Mouse (Mus musculus) hindbrain, embryonic 14.5 days (tissue): ENCODE results near the gene Ddx10. TPM values are rescaled to one million over a fixed set of nuclear protein-coding genes. Genes with fewer than 3 reads are reported as not detected.

Experiments used
- ATAC-seq: fragments of 200-750 bp; cut with Nextera tagmentation; 2 replicates; pipeline ENCODE4 v1.8.0; 2017; ENCODE audit warnings: moderate number of reproducible peaks, mild to moderate bottlenecking, moderate TSS enrichment, moderate library complexity; ENCODE audit not compliant: low FRiP score
- DNase-seq: peaks from one replicate; pipeline ENCODE4 v3.0.0-alpha.2; 2015; ENCODE audit warnings: low spot score
- H3K27ac ChIP-seq: fragments of 300-500 bp; sonication (generic); 2 replicates; pipeline ENCODE4 v1.5.1; 2014; ENCODE audit warnings: mild to moderate bottlenecking, moderate library complexity
- H3K27me3 ChIP-seq: fragments of 300-500 bp; sonication (generic); 2 replicates; pipeline ENCODE4 v1.6.1; 2014; ENCODE audit warnings: mild to moderate bottlenecking, low read length, mixed read lengths; ENCODE audit not compliant: control insufficient read depth, insufficient read depth
- H3K36me3 ChIP-seq: fragments of 300-500 bp; sonication (generic); replicated peaks from 2 replicates; pipeline ENCODE4 v1.6.1; 2014; ENCODE audit not compliant: control insufficient read depth, insufficient read depth
- H3K4me1 ChIP-seq: fragments of 300-500 bp; sonication (generic); replicated peaks from 2 replicates; pipeline ENCODE4 v1.6.1; 2014; ENCODE audit warnings: antibody characterized with exemption, low read length, mixed read lengths; ENCODE audit not compliant: control insufficient read depth, insufficient read depth
- H3K4me2 ChIP-seq: fragments of 300-500 bp; sonication (generic); replicated peaks from 2 replicates; pipeline ENCODE4 v1.6.1; 2014; ENCODE audit warnings: mild to moderate bottlenecking, moderate library complexity
- H3K4me3 ChIP-seq: fragments of 300-500 bp; sonication (generic); replicated peaks from 2 replicates; pipeline ENCODE4 v1.5.1; 2014; ENCODE audit warnings: mild to moderate bottlenecking, low read length
- H3K9ac ChIP-seq: fragments of 300-500 bp; sonication (generic); 2 replicates; pipeline ENCODE4 v1.6.1; 2014
- H3K9me3 ChIP-seq: fragments of 300-500 bp; sonication (generic); 2 replicates; pipeline ENCODE4 v1.6.1; 2016; ENCODE audit warnings: low read length; ENCODE audit not compliant: control insufficient read depth
- whole genome bisulfite sequencing: fragments of 180-500 bp; shearing (Covaris S2); extraction: QIAGEN DNeasy Blood & Tissue Kit; methylation state at CpG from one replicate; pipeline ENCODE4 v1.1.7; 2014; 5-methylcytosine and 5-hydroxymethylcytosine counted together
- polyA plus RNA-seq: library from polyadenylated mRNA; unstranded; fragments of >200 nt; fragmentation: Nextera tagmentation; extraction: Ambion mirVana; gene quantifications from 2 replicates; pipeline ENCODE4 v1.2.1, GENCODE M21; 2014

Ddx10 gene
- polyA plus RNA-seq = 25.1 and 27.6 TPM in 2 replicates

GRCm38 (mm10) chr9:53247953-53248397, at the start of gene Ddx10:
Gene Ddx10 (minus strand): TSS chr9:53248053.
- H3K4me2 ChIP-seq = peak within 1 kb of the TSS; percentile 92
- H3K36me3 ChIP-seq = no peaks in the 10 kb centered on the region; the same call in 1 of the 2 replicates
- no peaks in the 10 kb centered on the region for H3K9me3 ChIP-seq
- H3K4me1 ChIP-seq = peaks cover 14% of the 10 kb centered on the region
- H3K9ac ChIP-seq = peak within 1 kb of the TSS; percentile 67
- no peaks in the 10 kb centered on the region for H3K27me3 ChIP-seq
- DNase-seq (peak; percentile 99), ATAC-seq (peak; percentile 100)
- peak within 1 kb of the TSS; percentile 46 for H3K4me3 ChIP-seq
- no peak within 1 kb of the TSS for H3K27ac ChIP-seq
- WGBS = under 1% methylated on average over 35 of the region's 35 CpGs

- Histone ChIP-seq H3K4me3 (no peak overlapping the region), H3K9me3 (no peaks in the 10 kb centered on the region), H3K36me3 (no peaks in the 10 kb centered on the region), H3K27me3 (no peaks in the 10 kb centered on the region), H3K4me2 (no peak overlapping the region), H3K9ac (no peak overlapping the region), H3K27ac (no peak overlapping the region), H3K4me1 (no peaks in the 10 kb centered on the region)
- DNase-seq = no peak
- ATAC-seq = no peak
These were observed 45.0 kb upstream of the Ddx10 start for GRCm38 (mm10) chr9:53292833-53293232.

GRCm38 (mm10) chr9:53290006-53290405, 42.2 kb upstream of the Ddx10 start:
- no peak overlapping the region for H3K27ac ChIP-seq
- WGBS = 88% methylated on average over 3 of the region's 3 CpGs
- no peak overlapping the region for H3K4me2 ChIP-seq
- H3K4me3 ChIP-seq = no peak overlapping the region
- DNase-seq (no peak), ATAC-seq (no peak)
- no peaks in the 10 kb centered on the region for H3K36me3 ChIP-seq
- no peaks in the 10 kb centered on the region for H3K27me3 ChIP-seq
- H3K9ac ChIP-seq = no peak overlapping the region
- no peaks in the 10 kb centered on the region for H3K4me1 ChIP-seq
- H3K9me3 ChIP-seq = no peaks in the 10 kb centered on the region

- ATAC-seq (no peak), DNase-seq (no peak)
- no peaks in the 10 kb centered on the region for H3K9me3 ChIP-seq
- H3K4me2 ChIP-seq = no peak overlapping the region
- no peak overlapping the region for H3K27ac ChIP-seq
- H3K36me3 ChIP-seq = no peaks in the 10 kb centered on the region
- H3K9ac ChIP-seq = no peak overlapping the region
- H3K27me3 ChIP-seq = no peaks in the 10 kb centered on the region
- 84% methylated on average over 6 of the region's 6 CpGs for WGBS
- H3K4me1 ChIP-seq = no peaks in the 10 kb centered on the region
- no peak overlapping the region for H3K4me3 ChIP-seq
These were observed 38.9 kb upstream of the Ddx10 start for GRCm38 (mm10) chr9:53286793-53287192.

- H3K36me3 ChIP-seq = no peaks in the 10 kb centered on the region
- H3K27me3 ChIP-seq = no peaks in the 10 kb centered on the region
- H3K4me1 ChIP-seq = no peaks in the 10 kb centered on the region
- 96% methylated on average over 2 of the region's 2 CpGs for WGBS
- no peaks in the 10 kb centered on the region for H3K9me3 ChIP-seq
- no peak overlapping the region for H3K4me2 ChIP-seq
- no peak overlapping the region for H3K4me3 ChIP-seq
- no peak overlapping the region for H3K9ac ChIP-seq
- no peak overlapping the region for H3K27ac ChIP-seq
- DNase-seq = no peak
- ATAC-seq = no peak
These were observed 31.1 kb upstream of the Ddx10 start for GRCm38 (mm10) chr9:53278997-53279396.

- Histone ChIP-seq H3K4me1 (no peaks in the 10 kb centered on the region), H3K27me3 (no peaks in the 10 kb centered on the region), H3K9me3 (no peaks in the 10 kb centered on the region), H3K36me3 (no peaks in the 10 kb centered on the region), H3K4me2 (no peak overlapping the region), H3K27ac (no peak overlapping the region), H3K4me3 (no peak overlapping the region), H3K9ac (no peak overlapping the region)
- DNase-seq = no peak
- ATAC-seq = no peak
- 95% methylated on average over 1 of the region's 1 CpGs for WGBS
These were observed 28.5 kb upstream of the Ddx10 start for GRCm38 (mm10) chr9:53276381-53276780.

GRCm38 (mm10) chr9:53272714-53273113, 24.9 kb upstream of the Ddx10 start:
- no peak overlapping the region for H3K4me3 ChIP-seq
- H3K4me2 ChIP-seq = no peak overlapping the region
- WGBS = 81% methylated on average over 4 of the region's 4 CpGs
- H3K36me3 ChIP-seq = no peaks in the 10 kb centered on the region
- no peak overlapping the region for H3K27ac ChIP-seq
- DNase-seq (no peak), ATAC-seq (no peak)
- no peak overlapping the region for H3K9ac ChIP-seq
- H3K4me1 ChIP-seq = no peaks in the 10 kb centered on the region
- H3K9me3 ChIP-seq = no peaks in the 10 kb centered on the region
- no peaks in the 10 kb centered on the region for H3K27me3 ChIP-seq

GRCm38 (mm10) chr9:53272207-53272606, 24.4 kb upstream of the Ddx10 start:
- H3K4me1 ChIP-seq = no peaks in the 10 kb centered on the region
- no peaks in the 10 kb centered on the region for H3K36me3 ChIP-seq
- ATAC-seq = no peak
- H3K27ac ChIP-seq = no peak overlapping the region
- no peak for DNase-seq
- H3K4me3 ChIP-seq = no peak overlapping the region
- H3K27me3 ChIP-seq = no peaks in the 10 kb centered on the region
- WGBS = 66% methylated on average over 5 of the region's 5 CpGs
- H3K9ac ChIP-seq = no peak overlapping the region
- H3K9me3 ChIP-seq = no peaks in the 10 kb centered on the region
- no peak overlapping the region for H3K4me2 ChIP-seq

GRCm38 (mm10) chr9:53271281-53272022, 23.6 kb upstream of the Ddx10 start:
- no peak overlapping the region for H3K9ac ChIP-seq
- 86% methylated on average over 5 of the region's 5 CpGs for WGBS
- no peak overlapping the region for H3K4me3 ChIP-seq
- no peak for DNase-seq
- no peak overlapping the region for H3K4me2 ChIP-seq
- H3K27ac ChIP-seq = no peak overlapping the region
- no peaks in the 10 kb centered on the region for H3K4me1 ChIP-seq
- no peak for ATAC-seq
- no peaks in the 10 kb centered on the region for H3K27me3 ChIP-seq
- no peaks in the 10 kb centered on the region for H3K9me3 ChIP-seq
- H3K36me3 ChIP-seq = no peaks in the 10 kb centered on the region

- H3K27ac ChIP-seq = no peak overlapping the region
- H3K4me1 ChIP-seq = no peaks in the 10 kb centered on the region
- no peaks in the 10 kb centered on the region for H3K36me3 ChIP-seq
- WGBS = 97% methylated on average over 5 of the region's 5 CpGs
- H3K27me3 ChIP-seq = no peaks in the 10 kb centered on the region
- H3K4me3 ChIP-seq = no peak overlapping the region
- no peak overlapping the region for H3K4me2 ChIP-seq
- H3K9ac ChIP-seq = no peak overlapping the region
- DNase-seq (no peak), ATAC-seq (no peak)
- H3K9me3 ChIP-seq = no peaks in the 10 kb centered on the region
These were observed 21.6 kb upstream of the Ddx10 start for GRCm38 (mm10) chr9:53269466-53269755.
